Mouse (Mus musculus): ENCODE results near the gene Fkbp8.
"Not testable (repeated sequence)": the region's sequence is repeated elsewhere in the genome, so short reads cannot be mapped to it uniquely, and the experiment has no call there.

Gene Fkbp8

GRCm38 (mm10) chr8:70501820-70502529, 25.5 kb upstream of the Fkbp8 start:
- no peak for DNase-seq (ENCODE audit: low spot score in 2 of 2)

- DNase-seq (ENCODE audit: low spot score in 2 of 2) = no peak
Observed at GRCm38 (mm10) chr8:70502540-70502939, 25.0 kb upstream of the Fkbp8 start.

- DNase-seq (ENCODE audit: low spot score in 2 of 2) = peak in 1 of 2 experiments; percentile 59
Observed at GRCm38 (mm10) chr8:70503062-70503750, 24.3 kb upstream of the Fkbp8 start.

- peak in 1 of 2 experiments; percentile 63 for DNase-seq (ENCODE audit: low spot score in 2 of 2)
Observed at GRCm38 (mm10) chr8:70504291-70504716, 23.2 kb upstream of the Fkbp8 start.

DNA sequence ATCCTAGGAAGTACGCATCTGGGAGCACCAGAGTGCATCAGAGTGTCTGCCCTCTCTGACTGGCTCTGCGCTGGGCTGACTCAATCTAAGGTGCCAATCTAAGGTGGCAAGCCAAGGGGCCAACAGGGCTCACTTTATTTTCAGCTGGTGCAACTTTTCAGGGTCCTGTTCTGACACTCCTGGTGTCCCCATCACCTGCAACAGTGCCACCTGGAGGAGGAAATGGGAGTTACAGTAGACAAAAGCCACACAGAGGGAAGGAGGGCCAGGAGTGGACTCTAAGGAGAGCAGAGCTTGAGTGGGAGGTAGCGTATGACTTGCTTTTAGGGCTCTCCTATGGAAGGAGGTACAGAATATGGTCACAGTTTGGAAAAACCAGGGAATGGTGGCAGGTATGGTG, 22.7 kb upstream of the Fkbp8 start:
- peak; percentile 82 to 85 for DNase-seq (ENCODE audit: low spot score in 2 of 2)

GRCm38 (mm10) chr8:70505698-70506327, 21.7 kb upstream of the Fkbp8 start:
- no peak for DNase-seq (ENCODE audit: low spot score in 2 of 2)

- DNase-seq (ENCODE audit: low spot score in 2 of 2) = peak; percentile 92 to 93
Observed at GRCm38 (mm10) chr8:70506328-70507026, 21.0 kb upstream of the Fkbp8 start, which contains the start of gene Rex1bd. Gene Rex1bd (minus strand): TSS chr8:70506752.

DNA sequence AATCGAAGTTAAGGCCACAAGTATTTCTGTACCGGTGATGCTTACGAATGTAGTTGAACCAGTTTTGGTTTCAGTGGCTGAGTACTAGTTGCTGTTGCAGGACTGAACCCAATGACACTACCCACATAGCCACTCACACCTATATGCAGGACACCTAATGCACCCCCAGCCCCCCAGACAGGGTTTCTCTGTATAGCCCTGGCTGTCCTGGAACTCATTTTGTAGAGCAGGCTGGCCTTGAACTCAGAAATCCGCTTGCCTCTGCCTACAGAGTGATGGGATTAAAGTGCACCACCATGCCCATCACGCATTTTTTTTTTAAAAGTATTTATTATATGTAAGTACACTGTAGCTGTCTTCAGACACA, 20.5 kb upstream of the Fkbp8 start:
- DNase-seq (ENCODE audit: low spot score in 2 of 2) = no peak

DNA sequence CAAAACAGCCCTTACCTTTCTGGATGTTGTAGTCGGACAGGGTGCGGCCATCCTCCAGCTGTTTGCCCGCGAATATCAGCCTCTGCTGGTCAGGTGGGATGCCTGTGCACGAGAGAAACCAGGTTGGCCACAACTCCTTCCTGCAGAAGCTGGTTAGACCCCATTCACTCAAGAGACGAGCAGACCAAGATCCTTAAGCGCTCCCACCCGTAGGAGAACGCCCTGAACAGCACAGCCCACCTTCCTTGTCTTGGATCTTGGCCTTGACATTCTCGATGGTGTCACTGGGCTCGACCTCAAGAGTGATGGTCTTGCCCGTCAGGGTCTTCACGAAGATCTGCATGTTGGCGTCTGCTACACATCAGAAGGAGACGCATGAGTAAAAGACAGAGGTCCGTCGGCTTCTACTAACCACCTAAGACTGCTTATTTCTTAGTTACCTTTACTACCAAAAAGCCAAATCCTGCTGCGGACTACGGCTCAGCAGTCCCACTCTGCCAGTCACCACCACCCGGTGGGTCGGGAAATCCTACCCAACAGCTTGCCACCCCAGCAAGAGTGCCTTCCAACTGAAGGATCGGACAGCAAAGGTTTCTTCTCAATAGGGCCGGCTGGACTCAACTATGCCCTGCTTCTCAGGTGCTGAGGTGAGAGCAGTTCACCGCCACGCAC, 18.1 kb upstream of the Fkbp8 start:
- DNase-seq (ENCODE audit: low spot score in 2 of 2) = no peak

DNA sequence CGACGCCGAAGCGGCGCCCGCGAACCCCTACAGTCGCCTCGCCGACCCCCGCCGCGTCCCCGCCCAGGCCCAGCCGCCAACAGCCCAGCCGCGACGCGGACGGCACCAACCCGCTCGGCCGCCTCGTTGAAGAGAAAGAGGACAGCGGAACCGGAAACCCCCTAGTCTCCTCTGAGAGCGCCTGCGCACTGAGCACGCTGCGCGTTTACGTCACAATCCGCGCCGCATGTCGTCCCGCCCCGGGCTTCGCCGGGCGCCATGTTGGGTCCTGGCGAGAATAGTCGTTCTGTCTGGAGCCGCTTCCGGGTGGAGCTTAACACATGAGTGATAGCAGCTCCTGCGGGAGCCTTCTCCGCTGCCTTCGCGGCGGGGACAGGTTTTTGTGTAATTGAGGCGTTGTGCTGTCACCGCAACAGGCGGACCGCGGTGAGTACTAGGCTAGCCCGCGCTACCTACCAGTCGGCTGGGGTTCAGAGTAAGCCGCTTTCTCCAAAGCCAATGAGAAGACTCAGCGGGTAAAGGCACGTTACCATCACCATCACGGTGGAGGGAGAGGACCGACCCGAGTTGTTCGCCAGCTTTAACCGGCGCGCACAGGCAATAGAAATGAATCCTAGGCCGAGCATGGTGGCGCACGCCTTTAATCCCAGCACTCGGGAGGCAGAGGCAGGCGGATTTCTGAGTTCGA, 17.2 kb upstream of the Fkbp8 start, which contains the start of gene Uba52:
Gene Uba52, minus strand, starts transcription at position 574 of the 688 bp plus-strand sequence.
- DNase-seq (ENCODE audit: low spot score in 2 of 2) = peak; percentile 98 to 99

- not testable (repeated sequence) for DNase-seq (ENCODE audit: low spot score in 2 of 2)
Observed at GRCm38 (mm10) chr8:70511174-70511573, 16.4 kb upstream of the Fkbp8 start.

GRCm38 (mm10) chr8:70511770-70512169, 15.8 kb upstream of the Fkbp8 start:
- no peak for DNase-seq (ENCODE audit: low spot score in 2 of 2)

GRCm38 (mm10) chr8:70512253-70512903, 15.1 kb upstream of the Fkbp8 start:
- DNase-seq (ENCODE audit: low spot score in 2 of 2) = no peak

- peak; percentile 66 to 72 for DNase-seq (ENCODE audit: low spot score in 2 of 2)
Observed at GRCm38 (mm10) chr8:70513441-70513840, 14.1 kb upstream of the Fkbp8 start.

DNA sequence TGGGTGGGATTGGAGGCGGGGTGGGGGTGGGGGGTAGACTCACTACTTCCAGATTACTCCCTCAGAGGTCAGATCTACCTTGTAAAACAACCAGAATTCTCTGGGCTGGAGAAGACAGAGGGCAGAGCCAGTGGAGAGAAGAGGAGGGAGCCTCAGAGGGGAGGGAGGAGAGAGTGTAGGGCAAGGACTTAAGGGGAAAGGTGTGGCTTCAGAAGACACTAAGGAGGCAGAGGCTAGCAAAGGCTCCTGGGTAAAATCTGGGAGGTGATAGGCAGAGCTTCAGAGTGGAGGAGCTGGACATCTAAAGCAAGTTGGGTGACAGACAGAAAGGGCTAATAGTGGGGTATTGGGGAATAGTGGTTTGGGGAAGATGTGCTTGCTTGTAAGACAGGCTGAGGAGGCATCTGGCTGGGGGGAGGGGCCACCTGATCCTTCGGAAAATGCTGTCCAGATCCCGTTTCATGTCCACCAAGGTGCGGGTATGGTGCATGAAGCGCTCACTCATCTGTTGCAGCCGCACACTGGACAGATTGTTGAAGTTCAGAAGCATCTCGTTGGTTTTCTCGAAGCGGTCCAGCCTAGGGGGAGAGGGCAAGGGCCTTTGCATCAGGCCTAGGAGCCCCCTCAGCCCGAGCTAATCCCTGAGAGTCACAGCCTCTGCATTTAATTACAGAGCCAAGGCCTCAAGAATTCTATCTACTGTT, 9.4 kb upstream of the Fkbp8 start:
- DNase-seq (ENCODE audit: low spot score in 2 of 2) = no peak

DNA sequence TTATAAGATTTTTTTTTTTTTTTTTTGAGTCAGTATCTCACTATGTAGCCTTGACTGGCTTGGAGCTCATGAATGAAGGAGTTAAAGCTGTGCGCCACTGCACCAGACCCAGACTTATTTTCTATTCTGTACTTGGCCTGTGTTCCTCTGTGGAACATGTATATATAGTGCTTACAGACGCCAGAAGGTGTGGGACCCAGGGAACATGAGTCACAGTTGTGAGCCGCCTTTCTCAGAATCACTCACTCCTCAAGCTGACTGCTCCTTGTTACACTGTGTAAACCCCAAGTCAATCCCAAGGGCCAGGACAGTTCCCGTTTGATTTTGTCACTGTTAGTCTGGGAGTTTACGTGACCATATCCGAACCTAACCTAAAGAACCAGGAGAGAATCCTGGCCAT, 8.5 kb upstream of the Fkbp8 start:
- DNase-seq (ENCODE audit: low spot score in 2 of 2) = no peak

DNA sequence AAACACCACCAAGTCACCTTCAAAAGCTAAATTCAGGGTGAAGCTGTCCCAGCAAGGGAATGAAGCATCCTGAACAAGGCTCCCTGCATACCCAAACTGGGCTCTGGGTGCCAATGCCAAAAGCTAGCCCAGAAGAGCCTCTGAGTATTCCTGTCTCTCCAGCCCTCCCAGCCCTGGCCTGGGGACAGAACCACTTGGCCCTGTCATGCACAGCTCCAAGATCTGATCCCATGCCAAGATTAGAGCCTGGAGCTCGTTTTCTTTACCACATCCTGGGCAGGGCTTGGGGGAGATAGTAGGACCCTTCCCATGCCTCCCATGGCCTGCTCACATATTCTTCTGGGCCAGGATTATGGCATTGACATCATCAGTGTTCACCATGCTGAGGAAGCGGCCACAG, 7.9 kb upstream of the Fkbp8 start:
- DNase-seq (ENCODE audit: low spot score in 2 of 2) = no peak

- DNase-seq (ENCODE audit: low spot score in 2 of 2) = peak; percentile 96
Observed at GRCm38 (mm10) chr8:70522592-70523403, 4.7 kb upstream of the Fkbp8 start.

DNA sequence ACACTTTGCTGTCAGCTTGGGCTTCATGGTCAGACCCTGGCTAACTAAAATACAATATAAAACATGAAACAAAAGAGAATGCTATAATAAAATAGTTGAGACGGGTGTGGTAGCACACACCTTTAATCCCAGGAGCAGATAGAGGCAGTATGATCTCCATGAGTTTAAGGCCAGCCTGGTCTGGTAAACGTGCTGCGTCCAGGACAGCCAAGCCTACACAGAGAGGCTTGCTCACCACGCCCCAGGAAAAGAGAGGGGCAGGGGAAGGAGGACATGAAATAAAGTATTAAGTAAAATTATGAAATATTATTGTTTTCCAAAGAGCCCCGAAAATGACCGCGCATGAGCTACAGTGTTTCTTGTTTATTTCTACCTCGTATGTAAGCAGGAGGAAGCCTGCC, 413 bp upstream of the Fkbp8 start:
- no peak for DNase-seq (ENCODE audit: low spot score in 2 of 2)

Measured in frontal cortex, postnatal 36 days (tissue).